Mouse (Mus musculus): ENCODE data around the gene Kif16b. TPM values are rescaled to one million over a fixed set of nuclear protein-coding genes. Genes with fewer than 3 reads are reported as not detected.
A peak's percentile ranks its signal among the peaks of the same experiment; 100 is the strongest.
"Not testable (repeated sequence)": the region's sequence is repeated elsewhere in the genome, so short reads cannot be mapped to it uniquely, and the experiment has no call there.

Kif16b gene
- polyA plus RNA-seq, 1 experiment from 2014 or later: 11.2 TPM

GRCm38 (mm10) chr2:142596176-142597170 lies 304.9 kb downstream of the Kif16b start:
- peaks cover 4% of the 10 kb centered on the region; the same call in 1 of the 2 replicates for H3K27me3 ChIP-seq
- WGBS: 74% methylated on average over 17 of the region's 17 CpGs
- H3K9me3 ChIP-seq: no peaks in the 10 kb centered on the region
- H3K4me2 ChIP-seq (replicated peaks): no peak overlapping the region
- no peaks in the 10 kb centered on the region for H3K36me3 ChIP-seq
- ATAC-seq (ENCODE audit: low FRiP score, low read depth): no peak
- no peak overlapping the region for H3K9ac ChIP-seq
- H3K4me1 ChIP-seq: peaks cover 8% of the 10 kb centered on the region
- no peak overlapping the region for H3K27ac ChIP-seq
- no peak overlapping the region for H3K4me3 ChIP-seq

GRCm38 (mm10) chr2:142590938-142591337 lies 310.4 kb downstream of the Kif16b start:
- H3K9ac ChIP-seq: no peak overlapping the region
- no peak for ATAC-seq (ENCODE audit: low FRiP score, low read depth)
- no peak overlapping the region for H3K27ac ChIP-seq
- no peak overlapping the region for H3K4me3 ChIP-seq
- H3K4me1 ChIP-seq: peaks cover 13% of the 10 kb centered on the region; the same call in 1 of the 2 replicates
- H3K27me3 ChIP-seq: no peaks in the 10 kb centered on the region
- no peak overlapping the region for H3K4me2 ChIP-seq (replicated peaks)
- H3K36me3 ChIP-seq: no peaks in the 10 kb centered on the region
- no peaks in the 10 kb centered on the region for H3K9me3 ChIP-seq

GRCm38 (mm10) chr2:142590284-142590724 lies 311.0 kb downstream of the Kif16b start:
- 0 out of 2 replicates have a peak overlapping the region, but pooled peaks have one; percentile 25 for H3K4me2 ChIP-seq (replicated peaks)

GRCm38 (mm10) chr2:142589403-142590283 lies 311.7 kb downstream of the Kif16b start:
- WGBS: 34% methylated on average over 14 of the region's 14 CpGs
- Histone ChIP-seq H3K9me3 (no peaks in the 10 kb centered on the region), H3K27ac (no peak overlapping the region), H3K36me3 (no peaks in the 10 kb centered on the region), H3K9ac (no peak overlapping the region), H3K4me1 (peaks cover 13% of the 10 kb centered on the region; the same call in 1 of the 2 replicates), H3K4me3 (no peak overlapping the region), H3K27me3 (no peaks in the 10 kb centered on the region), H3K4me2 (replicated peaks) (0 out of 2 replicates have a peak overlapping the region, but pooled peaks have one; percentile 25)
- peak; percentile 11; the same call in 1 of the 2 replicates for ATAC-seq (ENCODE audit: low FRiP score, low read depth)

More at GRCm38 (mm10) chr2:142590284-142590724, 311.0 kb downstream of the Kif16b start:
- Histone ChIP-seq H3K36me3 (no peaks in the 10 kb centered on the region), H3K9ac (no peak overlapping the region), H3K4me3 (no peak overlapping the region), H3K27me3 (no peaks in the 10 kb centered on the region), H3K27ac (no peak overlapping the region), H3K9me3 (no peaks in the 10 kb centered on the region), H3K4me1 (peaks cover 13% of the 10 kb centered on the region; the same call in 1 of the 2 replicates)
- 25% methylated on average over 6 of the region's 6 CpGs for WGBS
- peak; percentile 32; the same call in 1 of the 2 replicates for ATAC-seq (ENCODE audit: low FRiP score, low read depth)

- H3K4me3 ChIP-seq: no peak overlapping the region
- H3K9me3 ChIP-seq: no peaks in the 10 kb centered on the region
- H3K27me3 ChIP-seq: no peaks in the 10 kb centered on the region
- ATAC-seq (ENCODE audit: low FRiP score, low read depth): no peak
- no peak overlapping the region for H3K4me2 ChIP-seq (replicated peaks)
- no peaks in the 10 kb centered on the region for H3K36me3 ChIP-seq
- no peak overlapping the region for H3K9ac ChIP-seq
- WGBS: 85% methylated on average over 5 of the region's 5 CpGs
- H3K27ac ChIP-seq: no peak overlapping the region
- peaks cover 13% of the 10 kb centered on the region; the same call in 1 of the 2 replicates for H3K4me1 ChIP-seq
These were observed 315.5 kb downstream of the Kif16b start for GRCm38 (mm10) chr2:142585845-142586244.

GRCm38 (mm10) chr2:142584851-142585737 lies 316.2 kb downstream of the Kif16b start:
- Histone ChIP-seq H3K4me2 (replicated peaks) (no peak overlapping the region), H3K27me3 (no peaks in the 10 kb centered on the region), H3K4me1 (peaks cover 8% of the 10 kb centered on the region; the same call in 1 of the 2 replicates), H3K4me3 (no peak overlapping the region), H3K9me3 (no peaks in the 10 kb centered on the region), H3K9ac (no peak overlapping the region), H3K27ac (no peak overlapping the region), H3K36me3 (no peaks in the 10 kb centered on the region)
- no peak for ATAC-seq (ENCODE audit: low FRiP score, low read depth)
- 84% methylated on average over 11 of the region's 11 CpGs for WGBS

GRCm38 (mm10) chr2:142580449-142580848 lies 320.9 kb downstream of the Kif16b start:
- H3K27me3 ChIP-seq: no peaks in the 10 kb centered on the region
- H3K4me1 ChIP-seq: no peaks in the 10 kb centered on the region
- H3K4me3 ChIP-seq: no peak overlapping the region
- ATAC-seq (ENCODE audit: low FRiP score, low read depth): no peak
- no peaks in the 10 kb centered on the region for H3K36me3 ChIP-seq
- no peak overlapping the region for H3K9ac ChIP-seq
- H3K27ac ChIP-seq: no peak overlapping the region
- no peak overlapping the region for H3K4me2 ChIP-seq (replicated peaks)
- H3K9me3 ChIP-seq: no peaks in the 10 kb centered on the region

GRCm38 (mm10) chr2:142577414-142577813 lies 323.9 kb downstream of the Kif16b start:
- H3K9ac ChIP-seq; ATAC-seq (ENCODE audit: low FRiP score, low read depth); H3K36me3 ChIP-seq; H3K4me1 ChIP-seq; H3K27me3 ChIP-seq; H3K4me3 ChIP-seq; H3K27ac ChIP-seq; H3K9me3 ChIP-seq; H3K4me2 ChIP-seq (replicated peaks): not testable (repeated sequence)
- WGBS: 68% methylated on average over 9 of the region's 9 CpGs

GRCm38 (mm10) chr2:142569771-142570170 lies 331.6 kb downstream of the Kif16b start:
- H3K9me3 ChIP-seq: no peaks in the 10 kb centered on the region
- no peak for ATAC-seq (ENCODE audit: low FRiP score, low read depth)
- no peaks in the 10 kb centered on the region for H3K4me1 ChIP-seq
- H3K9ac ChIP-seq: no peak overlapping the region
- no peaks in the 10 kb centered on the region for H3K27me3 ChIP-seq
- H3K27ac ChIP-seq: no peak overlapping the region
- H3K4me2 ChIP-seq (replicated peaks): no peak overlapping the region
- no peaks in the 10 kb centered on the region for H3K36me3 ChIP-seq
- H3K4me3 ChIP-seq: no peak overlapping the region
- 78% methylated on average over 8 of the region's 8 CpGs for WGBS

Measured in limb, embryonic 13.5 days (tissue).